Mouse (Mus musculus) embryonic facial prominence, embryonic 13.5 days (tissue): Measurements from ENCODE around the gene Rasa3. TPM values are rescaled to one million over a fixed set of nuclear protein-coding genes. Genes with fewer than 3 reads are reported as not detected.

Experiments
- ATAC-seq: fragments of 200-750 bp; cut with Nextera tagmentation; 2 replicates; pipeline ENCODE4 v1.8.0; 2017; ENCODE audit warnings: low read depth; ENCODE audit not compliant: insufficient number of reproducible peaks, insufficient read depth, low FRiP score, low TSS enrichment
- H3K27ac ChIP-seq: fragments of 300-500 bp; sonication (generic); 2 replicates; pipeline ENCODE4 v1.5.1; 2015; ENCODE audit warnings: moderate library complexity, mild to moderate bottlenecking, inconsistent platforms
- H3K27me3 ChIP-seq: fragments of 300-500 bp; sonication (generic); 2 replicates; pipeline ENCODE4 v1.6.1; 2015; ENCODE audit warnings: mild to moderate bottlenecking, inconsistent platforms
- H3K36me3 ChIP-seq: fragments of 300-500 bp; sonication (generic); 2 replicates; pipeline ENCODE4 v1.6.1; 2015; ENCODE audit warnings: mild to moderate bottlenecking, inconsistent platforms
- H3K4me1 ChIP-seq: fragments of 300-500 bp; sonication (generic); 2 replicates; pipeline ENCODE4 v1.6.1; 2015; ENCODE audit warnings: inconsistent platforms
- H3K4me2 ChIP-seq: fragments of 300-500 bp; sonication (generic); 2 replicates; pipeline ENCODE4 v1.6.1; 2015; ENCODE audit warnings: moderate library complexity, mild to moderate bottlenecking, inconsistent platforms
- H3K4me3 ChIP-seq: fragments of 300-500 bp; sonication (generic); 2 replicates; pipeline ENCODE4 v1.5.1; 2015; ENCODE audit warnings: mild to moderate bottlenecking, inconsistent platforms
- H3K9ac ChIP-seq: fragments of 300-500 bp; sonication (generic); 2 replicates; pipeline ENCODE4 v1.6.1; 2015; ENCODE audit warnings: mild to moderate bottlenecking, inconsistent platforms
- H3K9me3 ChIP-seq: fragments of 300-500 bp; sonication (generic); 2 replicates; pipeline ENCODE4 v1.6.1; 2016; ENCODE audit warnings: inconsistent platforms
- WGBS: fragments of 180-500 bp; shearing (Covaris S2); methylation state at CpG from one replicate; pipeline ENCODE4 v1.1.7; 2015; ENCODE audit warnings: mixed read lengths; 5-methylcytosine and 5-hydroxymethylcytosine counted together
- polyA plus RNA-seq: library from polyadenylated mRNA; unstranded; fragments of >200 nt; fragmentation: Nextera tagmentation; extraction: Ambion mirVana; gene quantifications from 2 replicates; pipeline ENCODE4 v1.2.1, GENCODE M21; 2015

Rasa3 gene
- polyA plus RNA-seq, 1 experiment from 2014 or later = 25.5 TPM

DNA sequence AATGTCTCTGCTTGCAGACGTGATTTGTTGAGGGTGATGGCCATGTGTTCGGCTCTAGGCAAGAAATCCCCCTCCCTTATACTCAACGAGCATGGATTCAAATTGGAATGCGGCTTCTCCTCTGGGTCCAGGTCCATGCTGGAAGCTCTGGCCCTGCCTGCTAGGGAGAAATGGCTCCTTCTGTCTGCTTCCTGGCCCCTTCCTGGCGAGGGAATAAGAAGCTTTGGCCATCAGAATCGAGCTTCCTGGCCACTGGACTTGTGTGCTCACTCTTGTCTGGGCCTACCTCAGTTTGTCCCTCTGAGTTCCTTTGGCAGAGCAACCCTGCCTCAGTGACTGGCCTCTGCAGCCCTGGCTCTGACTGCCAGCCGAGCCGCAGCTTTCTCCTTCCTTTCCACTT is 19.8 kb upstream of the Rasa3 start:
- WGBS = 75% methylated on average over 8 of the region's 8 CpGs
- Histone ChIP-seq H3K4me2 (no peak overlapping the region), H3K4me3 (no peak overlapping the region), H3K9ac (no peak overlapping the region), H3K4me1 (peaks cover 4% of the 10 kb centered on the region; the same call in 1 of the 2 replicates), H3K27ac (no peak overlapping the region), H3K27me3 (no peaks in the 10 kb centered on the region), H3K36me3 (no peaks in the 10 kb centered on the region), H3K9me3 (no peaks in the 10 kb centered on the region)
- no peak for ATAC-seq

DNA sequence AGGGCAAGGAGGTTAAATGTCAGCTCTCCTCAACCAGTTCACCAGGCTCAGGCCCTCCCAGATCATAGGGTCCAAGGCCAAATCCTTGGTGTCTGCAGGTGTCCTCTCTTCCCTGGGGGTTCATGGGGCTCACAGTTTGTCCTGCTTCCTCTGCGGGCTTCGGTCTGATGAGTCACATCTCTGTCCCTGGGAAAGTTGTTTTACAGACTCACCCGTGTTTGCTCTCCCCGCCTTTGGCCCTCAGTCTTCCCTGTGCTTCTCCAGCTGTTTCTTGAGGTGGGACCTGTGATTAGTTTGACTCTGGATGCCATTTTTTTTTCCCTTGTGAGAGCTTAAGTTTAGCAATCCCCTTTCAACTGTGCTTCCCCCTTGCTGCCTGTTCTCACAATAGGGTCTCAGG is 18.8 kb upstream of the Rasa3 start:
- no peak for ATAC-seq
- Histone ChIP-seq H3K27ac (no peak overlapping the region), H3K36me3 (no peaks in the 10 kb centered on the region), H3K9me3 (no peaks in the 10 kb centered on the region), H3K4me3 (no peak overlapping the region), H3K9ac (no peak overlapping the region), H3K4me2 (no peak overlapping the region), H3K4me1 (peaks cover 4% of the 10 kb centered on the region; the same call in 1 of the 2 replicates), H3K27me3 (no peaks in the 10 kb centered on the region)
- WGBS = 80% methylated on average over 4 of the region's 4 CpGs

DNA sequence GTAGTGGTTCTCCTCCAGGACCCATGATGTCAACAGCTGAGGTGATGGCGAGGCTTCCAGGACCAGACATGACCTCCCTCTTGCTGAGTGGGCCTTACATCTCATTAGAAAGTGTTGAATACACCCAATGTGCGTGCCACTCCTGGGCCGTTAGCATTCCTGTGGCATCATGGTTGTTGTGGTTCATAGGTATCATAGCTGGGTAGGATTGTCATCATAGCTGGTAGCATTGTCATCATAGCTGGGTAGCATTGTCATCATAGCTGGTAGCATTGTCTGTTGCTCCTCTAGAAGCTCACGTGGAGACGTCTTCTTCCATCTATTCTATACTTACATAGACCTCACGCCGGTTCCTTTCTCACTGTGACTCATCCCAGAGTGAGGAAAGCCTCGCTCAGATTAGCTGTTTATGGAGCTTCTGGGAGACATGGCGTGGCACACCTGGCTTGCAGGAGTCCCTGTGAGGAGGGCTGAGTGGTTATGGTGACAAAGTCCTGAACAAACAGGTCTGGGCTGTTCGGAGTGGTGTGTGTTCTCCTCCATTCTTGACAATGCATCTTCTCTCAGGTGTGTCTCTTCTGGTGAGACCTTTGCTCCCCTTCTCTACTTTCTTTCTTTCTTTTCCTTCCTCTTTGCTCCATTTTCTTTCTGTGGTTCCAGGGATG is 17.9 kb upstream of the Rasa3 start:
- Histone ChIP-seq H3K27ac (no peak overlapping the region), H3K4me1 (peaks cover 4% of the 10 kb centered on the region; the same call in 1 of the 2 replicates), H3K4me2 (no peak overlapping the region), H3K36me3 (no peaks in the 10 kb centered on the region), H3K27me3 (no peaks in the 10 kb centered on the region), H3K9me3 (no peaks in the 10 kb centered on the region), H3K9ac (no peak overlapping the region), H3K4me3 (no peak overlapping the region)
- no peak for ATAC-seq
- 86% methylated on average over 10 of the region's 10 CpGs for WGBS

DNA sequence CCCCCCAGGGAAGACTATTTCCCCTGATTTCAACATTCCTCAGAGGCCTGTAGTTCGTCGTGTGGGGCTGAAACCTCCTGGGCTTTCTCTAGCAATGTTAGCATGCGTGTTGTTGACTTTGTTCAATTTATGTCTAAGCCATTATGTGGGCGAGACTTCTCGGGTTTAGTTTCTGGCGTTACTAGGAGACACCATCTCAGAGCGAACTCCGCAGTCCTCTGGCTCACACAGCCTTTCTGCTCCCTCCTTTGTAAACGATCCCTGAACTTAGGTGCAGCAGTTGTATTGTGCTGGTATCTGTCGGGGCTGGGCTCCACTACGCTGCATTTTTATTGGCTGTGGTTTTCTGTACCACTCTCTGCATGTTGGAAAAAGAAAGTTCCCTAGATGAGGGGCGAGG is 17.3 kb upstream of the Rasa3 start:
- H3K27me3 ChIP-seq = no peaks in the 10 kb centered on the region
- H3K27ac ChIP-seq = no peak overlapping the region
- H3K4me2 ChIP-seq = no peak overlapping the region
- no peak overlapping the region for H3K4me3 ChIP-seq
- no peaks in the 10 kb centered on the region for H3K9me3 ChIP-seq
- WGBS = 58% methylated on average over 12 of the region's 12 CpGs
- H3K4me1 ChIP-seq = peaks cover 4% of the 10 kb centered on the region; the same call in 1 of the 2 replicates
- no peaks in the 10 kb centered on the region for H3K36me3 ChIP-seq
- no peak overlapping the region for H3K9ac ChIP-seq
- no peak for ATAC-seq

DNA sequence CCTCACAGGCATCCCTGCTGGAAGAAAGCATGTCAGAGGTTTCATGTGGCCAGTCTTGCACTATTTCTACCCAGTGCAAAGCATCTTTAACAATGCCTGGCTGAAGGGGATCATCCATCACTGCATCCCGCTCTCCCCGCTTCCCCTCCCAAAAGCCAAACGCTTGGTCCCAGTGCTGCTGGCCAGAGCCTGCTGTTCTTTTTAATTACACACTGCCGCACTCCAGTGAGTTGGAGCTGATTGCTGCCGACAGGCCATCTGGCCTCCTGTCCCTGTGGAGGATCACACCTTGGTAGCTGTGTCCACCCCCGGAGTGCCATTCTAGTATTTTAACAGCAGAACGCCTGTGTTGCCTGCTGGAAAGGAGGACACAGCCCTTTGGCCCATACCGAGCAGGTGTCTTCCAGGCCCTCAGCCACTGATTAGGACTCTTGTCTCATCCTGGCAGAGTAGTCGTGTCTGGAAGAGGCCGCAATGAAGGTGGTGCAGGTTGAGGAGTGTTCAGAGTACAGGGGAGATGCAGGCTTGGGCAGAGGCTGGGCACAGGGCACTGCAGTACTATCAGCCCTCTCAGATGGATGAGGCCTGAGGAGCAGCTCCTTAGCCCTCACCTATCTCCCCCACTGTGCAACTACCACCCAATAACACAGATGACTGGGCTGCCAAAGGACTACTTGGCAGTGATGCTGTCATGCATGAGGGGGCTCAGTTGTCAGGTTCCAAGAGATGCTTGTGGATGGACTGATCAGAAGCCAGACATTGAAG is 15.1 kb upstream of the Rasa3 start:
- Histone ChIP-seq H3K27ac (no peak overlapping the region), H3K9me3 (0 out of 2 replicates have a peak, but pooled peaks cover 2% of the 10 kb centered on the region), H3K9ac (no peak overlapping the region), H3K4me1 (peaks cover 4% of the 10 kb centered on the region; the same call in 1 of the 2 replicates), H3K4me2 (no peak overlapping the region), H3K4me3 (no peak overlapping the region), H3K27me3 (no peaks in the 10 kb centered on the region), H3K36me3 (no peaks in the 10 kb centered on the region)
- 69% methylated on average over 10 of the region's 10 CpGs for WGBS
- 0 out of 2 replicates have a peak, but pooled peaks have one; percentile 10 for ATAC-seq

DNA sequence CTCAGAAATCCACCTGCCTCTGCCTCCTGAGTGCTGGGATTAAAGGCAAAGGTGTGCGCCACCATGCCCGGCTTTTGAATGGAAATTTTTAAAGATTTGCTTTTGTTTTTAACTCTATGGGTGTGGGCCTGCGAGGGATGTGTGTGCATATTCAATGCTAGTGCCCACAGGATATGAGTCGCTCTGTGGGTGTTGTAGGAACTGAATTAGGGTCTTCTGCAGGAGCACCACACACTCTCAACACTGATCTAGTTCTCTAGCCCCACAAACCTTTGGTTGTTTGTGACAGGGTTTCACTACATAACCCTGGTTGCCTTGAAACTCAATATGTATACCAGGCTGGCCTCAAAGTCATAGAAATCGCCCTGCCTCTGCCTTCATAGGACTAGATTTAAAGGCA is 11.9 kb upstream of the Rasa3 start:
- ATAC-seq = no peak
- H3K36me3 ChIP-seq = no peaks in the 10 kb centered on the region
- H3K27me3 ChIP-seq = no peaks in the 10 kb centered on the region
- no peak overlapping the region for H3K4me3 ChIP-seq
- WGBS = 87% methylated on average over 5 of the region's 5 CpGs
- no peak overlapping the region for H3K9ac ChIP-seq
- H3K27ac ChIP-seq = no peak overlapping the region
- H3K4me1 ChIP-seq = peaks cover under 1% of the 10 kb centered on the region; the same call in 1 of the 2 replicates
- 0 out of 2 replicates have a peak, but pooled peaks cover 4% of the 10 kb centered on the region for H3K9me3 ChIP-seq
- H3K4me2 ChIP-seq = no peak overlapping the region

DNA sequence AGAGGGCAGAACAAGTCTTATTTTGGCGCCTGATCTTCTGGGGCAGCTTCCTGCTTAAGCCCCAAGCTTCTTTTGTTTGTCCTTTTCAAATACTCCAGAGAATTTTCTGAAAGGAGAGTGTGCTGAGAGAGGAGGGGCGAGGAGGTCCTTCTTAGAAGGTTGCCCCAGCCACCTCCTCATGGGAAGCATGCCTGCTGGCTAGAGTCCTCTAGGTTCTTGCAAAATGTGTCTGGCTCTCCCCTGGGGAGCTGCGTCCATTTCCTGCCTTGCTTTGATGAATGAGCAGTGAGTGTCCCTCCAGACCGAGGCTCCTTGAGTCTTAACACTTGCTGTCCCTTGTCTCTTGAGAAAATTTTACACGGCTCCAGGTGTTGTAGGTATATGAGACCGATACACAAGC is 11.1 kb upstream of the Rasa3 start:
- H3K9me3 ChIP-seq = 0 out of 2 replicates have a peak, but pooled peaks cover 4% of the 10 kb centered on the region
- no peak overlapping the region for H3K9ac ChIP-seq
- no peaks in the 10 kb centered on the region for H3K36me3 ChIP-seq
- H3K4me1 ChIP-seq = peaks cover 8% of the 10 kb centered on the region; the same call in 1 of the 2 replicates
- ATAC-seq = no peak
- H3K27me3 ChIP-seq = no peaks in the 10 kb centered on the region
- 62% methylated on average over 6 of the region's 6 CpGs for WGBS
- no peak overlapping the region for H3K27ac ChIP-seq
- H3K4me3 ChIP-seq = no peak overlapping the region
- H3K4me2 ChIP-seq = no peak overlapping the region

DNA sequence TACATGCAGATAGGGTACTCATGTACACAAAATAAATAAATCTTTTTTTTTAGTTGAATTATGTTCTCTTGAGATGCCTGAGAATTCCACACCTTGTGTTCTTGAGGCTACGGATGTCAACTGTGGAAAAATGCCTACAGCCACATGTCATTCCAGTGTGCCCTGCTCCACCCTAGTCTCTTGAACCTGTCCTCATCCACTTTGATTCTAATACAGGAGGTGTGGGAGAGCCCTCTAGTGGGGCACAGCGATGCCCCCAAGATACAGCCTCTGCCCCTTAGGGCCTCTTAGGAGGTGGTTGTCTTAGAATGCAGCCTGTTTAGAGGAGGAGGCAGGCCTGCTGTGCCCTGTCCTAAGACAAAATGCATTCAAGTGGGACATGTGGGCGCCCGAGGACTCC is 10.5 kb upstream of the Rasa3 start:
- Histone ChIP-seq H3K9ac (no peak overlapping the region), H3K27ac (no peak overlapping the region), H3K36me3 (no peaks in the 10 kb centered on the region), H3K9me3 (0 out of 2 replicates have a peak, but pooled peaks cover 4% of the 10 kb centered on the region), H3K27me3 (no peaks in the 10 kb centered on the region), H3K4me2 (no peak overlapping the region), H3K4me1 (peaks cover 9% of the 10 kb centered on the region; the same call in 1 of the 2 replicates), H3K4me3 (no peak overlapping the region)
- 80% methylated on average over 4 of the region's 4 CpGs for WGBS
- ATAC-seq = no peak

DNA sequence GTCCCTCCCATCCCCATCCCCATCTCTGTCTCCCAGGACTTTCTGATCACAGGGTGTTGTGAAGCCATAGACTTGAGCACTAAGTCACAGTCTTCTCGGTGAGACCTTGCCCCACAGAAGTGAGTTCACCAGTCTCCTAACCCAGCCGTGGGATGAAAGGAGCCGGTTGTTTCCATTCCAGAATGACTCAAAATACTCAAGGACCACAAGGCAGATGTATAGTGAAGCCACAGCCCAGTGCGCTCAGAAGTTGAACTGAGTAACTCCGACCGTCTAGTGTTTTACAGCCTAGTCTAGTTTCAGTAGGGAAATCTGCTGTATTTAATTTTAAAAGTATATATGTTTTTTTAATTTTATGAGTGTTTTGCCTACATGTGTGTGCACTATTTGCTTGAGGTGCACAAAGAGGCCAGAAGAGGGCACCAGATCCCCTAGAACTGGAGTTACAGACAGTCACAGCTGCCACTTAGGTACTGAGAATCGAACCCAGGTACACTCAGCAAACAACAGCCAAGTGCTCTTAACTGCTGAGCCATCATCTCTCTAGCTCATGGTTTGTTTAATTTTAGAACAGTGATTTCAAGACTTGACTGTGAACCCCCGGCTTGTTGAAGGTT is 9.8 kb upstream of the Rasa3 start:
- Histone ChIP-seq H3K9ac (no peak overlapping the region), H3K4me2 (no peak overlapping the region), H3K27ac (no peak overlapping the region), H3K4me1 (peaks cover 9% of the 10 kb centered on the region; the same call in 1 of the 2 replicates), H3K9me3 (0 out of 2 replicates have a peak, but pooled peaks cover 4% of the 10 kb centered on the region), H3K4me3 (no peak overlapping the region), H3K27me3 (no peaks in the 10 kb centered on the region), H3K36me3 (no peaks in the 10 kb centered on the region)
- ATAC-seq = no peak
- 89% methylated on average over 8 of the region's 8 CpGs for WGBS

DNA sequence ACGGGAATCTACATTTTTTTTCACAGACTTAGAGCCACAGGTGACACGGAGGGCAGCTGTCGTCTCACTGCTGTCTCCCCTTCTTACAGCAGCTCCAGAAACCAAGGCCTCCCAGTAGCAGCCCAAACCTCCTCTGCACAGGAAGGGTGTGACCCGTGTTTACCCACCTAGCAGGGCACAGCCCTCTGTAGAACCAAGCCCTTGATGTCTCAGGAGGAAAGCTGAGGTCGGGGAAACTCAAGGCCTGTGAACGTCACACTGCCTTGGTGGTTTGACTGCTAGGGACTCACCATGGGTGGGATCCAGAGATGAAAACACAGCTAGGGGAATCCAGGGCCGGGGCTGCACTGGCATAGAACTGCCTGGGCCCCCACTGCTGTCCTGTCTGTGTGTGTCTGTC is 9.0 kb upstream of the Rasa3 start:
- H3K4me3 ChIP-seq = no peak overlapping the region
- whole genome bisulfite sequencing = 77% methylated on average over 7 of the region's 7 CpGs
- H3K27ac ChIP-seq = no peak overlapping the region
- H3K27me3 ChIP-seq = no peaks in the 10 kb centered on the region
- no peak for ATAC-seq
- 0 out of 2 replicates have a peak, but pooled peaks cover 4% of the 10 kb centered on the region for H3K9me3 ChIP-seq
- H3K9ac ChIP-seq = no peak overlapping the region
- peaks cover 9% of the 10 kb centered on the region; the same call in 1 of the 2 replicates for H3K4me1 ChIP-seq
- H3K4me2 ChIP-seq = no peak overlapping the region
- H3K36me3 ChIP-seq = no peaks in the 10 kb centered on the region

DNA sequence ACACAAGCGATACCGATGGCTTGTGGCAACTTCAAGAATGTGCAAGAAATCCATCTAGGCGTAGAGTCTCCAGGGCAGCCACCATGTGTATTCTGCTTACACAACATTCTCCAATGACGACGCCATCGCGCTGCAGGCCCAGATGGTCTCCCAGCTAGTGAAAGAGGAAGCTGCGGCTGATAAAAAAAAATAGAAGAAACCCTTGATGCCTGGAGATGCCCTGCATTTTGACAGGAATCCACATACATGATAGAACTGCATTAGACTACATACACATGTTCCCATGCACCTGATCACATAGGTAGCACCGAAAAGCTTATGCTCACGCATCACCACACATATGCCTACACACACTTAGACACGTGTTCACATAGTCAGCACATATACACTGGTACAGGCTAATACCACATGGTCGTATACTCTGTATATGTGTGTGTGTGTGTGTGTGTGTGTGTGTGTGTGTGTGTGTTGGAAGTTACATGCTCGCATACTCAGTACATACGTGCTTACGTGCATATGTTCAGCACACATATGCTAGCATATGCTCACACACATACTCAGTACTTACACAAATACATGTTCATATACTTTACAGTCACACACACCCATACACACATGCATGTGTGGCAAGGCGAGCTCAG is 8.4 kb upstream of the Rasa3 start:
- Histone ChIP-seq H3K9me3 (0 out of 2 replicates have a peak, but pooled peaks cover 4% of the 10 kb centered on the region), H3K9ac (no peak overlapping the region), H3K4me1 (peaks cover 9% of the 10 kb centered on the region; the same call in 1 of the 2 replicates), H3K4me3 (no peak overlapping the region), H3K4me2 (no peak overlapping the region), H3K27me3 (0 out of 2 replicates have a peak, but pooled peaks cover 3% of the 10 kb centered on the region), H3K36me3 (no peaks in the 10 kb centered on the region), H3K27ac (no peak overlapping the region)
- WGBS = 89% methylated on average over 16 of the region's 16 CpGs
- no peak for ATAC-seq
